Mouse (Mus musculus) embryonic fibroblast, embryonic 13.5 days (primary cell): ENCODE measurements around the gene Sel1l.

ENCODE experiments used
- CTCF ChIP-seq: IDR thresholded peaks from 2 replicates; pipeline ENCODE4 v1.5.1; 2011; ENCODE audit warnings: mild to moderate bottlenecking, control low read depth, low read length, moderate library complexity, borderline replicate concordance; ENCODE audit not compliant: insufficient read depth
- POLR2A ChIP-seq: IDR thresholded peaks from 2 replicates; pipeline ENCODE4 v1.6.1; 2011; ENCODE audit warnings: low read depth, mild to moderate bottlenecking, control low read depth, low read length, moderate library complexity

DNA sequence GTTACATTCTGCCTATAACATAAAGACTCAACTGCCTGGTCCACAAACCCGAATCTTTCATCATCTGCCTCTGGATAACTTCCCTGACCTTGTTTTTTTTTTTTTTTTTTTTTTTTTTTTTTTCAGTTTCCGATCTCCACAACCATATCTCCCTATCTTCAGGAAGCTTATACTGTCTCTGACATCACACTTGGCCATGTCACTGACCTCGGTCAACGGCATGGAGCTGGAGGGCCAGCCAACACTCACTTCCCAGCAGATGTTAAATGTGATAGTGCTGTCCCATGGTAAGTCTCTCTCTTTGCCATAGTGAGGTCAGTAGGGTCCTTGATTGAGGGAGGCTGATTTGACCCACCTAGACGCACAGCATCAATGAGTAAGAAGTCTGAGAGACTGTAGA is 72.6 kb downstream of the Sel1l start:
- TF ChIP-seq CTCF (no peak), POLR2A (no peak)
